Mouse (Mus musculus) hindbrain, embryonic 14.5 days (tissue): ENCODE data around the gene Gm20431. TPM values are rescaled to one million over a fixed set of nuclear protein-coding genes. Genes with fewer than 3 reads are reported as not detected.

Experiments used
- ATAC-seq: fragments of 200-750 bp; cut with Nextera tagmentation; 2 replicates; pipeline ENCODE4 v1.8.0; 2017; ENCODE audit warnings: moderate number of reproducible peaks, mild to moderate bottlenecking, moderate TSS enrichment, moderate library complexity; ENCODE audit not compliant: low FRiP score
- DNase-seq: peaks from one replicate; pipeline ENCODE4 v3.0.0-alpha.2; 2015; ENCODE audit warnings: low spot score
- H3K27ac ChIP-seq: fragments of 300-500 bp; sonication (generic); 2 replicates; pipeline ENCODE4 v1.5.1; 2014; ENCODE audit warnings: mild to moderate bottlenecking, moderate library complexity
- H3K27me3 ChIP-seq: fragments of 300-500 bp; sonication (generic); 2 replicates; pipeline ENCODE4 v1.6.1; 2014; ENCODE audit warnings: mild to moderate bottlenecking, low read length, mixed read lengths; ENCODE audit not compliant: control insufficient read depth, insufficient read depth
- H3K36me3 ChIP-seq: fragments of 300-500 bp; sonication (generic); replicated peaks from 2 replicates; pipeline ENCODE4 v1.6.1; 2014; ENCODE audit not compliant: control insufficient read depth, insufficient read depth
- H3K4me1 ChIP-seq: fragments of 300-500 bp; sonication (generic); replicated peaks from 2 replicates; pipeline ENCODE4 v1.6.1; 2014; ENCODE audit warnings: antibody characterized with exemption, low read length, mixed read lengths; ENCODE audit not compliant: control insufficient read depth, insufficient read depth
- H3K4me2 ChIP-seq: fragments of 300-500 bp; sonication (generic); replicated peaks from 2 replicates; pipeline ENCODE4 v1.6.1; 2014; ENCODE audit warnings: mild to moderate bottlenecking, moderate library complexity
- H3K4me3 ChIP-seq: fragments of 300-500 bp; sonication (generic); replicated peaks from 2 replicates; pipeline ENCODE4 v1.5.1; 2014; ENCODE audit warnings: mild to moderate bottlenecking, low read length
- H3K9ac ChIP-seq: fragments of 300-500 bp; sonication (generic); 2 replicates; pipeline ENCODE4 v1.6.1; 2014
- H3K9me3 ChIP-seq: fragments of 300-500 bp; sonication (generic); 2 replicates; pipeline ENCODE4 v1.6.1; 2016; ENCODE audit warnings: low read length; ENCODE audit not compliant: control insufficient read depth
- WGBS: fragments of 180-500 bp; shearing (Covaris S2); extraction: QIAGEN DNeasy Blood & Tissue Kit; methylation state at CpG from one replicate; pipeline ENCODE4 v1.1.7; 2014; 5-methylcytosine and 5-hydroxymethylcytosine counted together
- polyA plus RNA-seq: library from polyadenylated mRNA; unstranded; fragments of >200 nt; fragmentation: Nextera tagmentation; extraction: Ambion mirVana; gene quantifications from 2 replicates; pipeline ENCODE4 v1.2.1, GENCODE M21; 2014

The Gm20431 gene
- polyA plus RNA-seq, 1 experiment from 2014 or later = 19.8 TPM

- no peak for DNase-seq
- no peak overlapping the region for H3K9ac ChIP-seq
- peaks cover 3% of the 10 kb centered on the region; the same call in 1 of the 2 replicates for H3K4me1 ChIP-seq
- H3K4me3 ChIP-seq = no peak overlapping the region
- WGBS = 82% methylated on average over 12 of the region's 12 CpGs
- H3K27me3 ChIP-seq = peaks cover 58% of the 10 kb centered on the region
- no peak overlapping the region for H3K27ac ChIP-seq
- H3K4me2 ChIP-seq = no peak overlapping the region; the same call in 1 of the 2 replicates
- H3K9me3 ChIP-seq = no peaks in the 10 kb centered on the region
- no peaks in the 10 kb centered on the region for H3K36me3 ChIP-seq
- ATAC-seq = no peak
These were observed 29.6 kb upstream of the Gm20431 start for GRCm38 (mm10) chr2:167690962-167691311.

GRCm38 (mm10) chr2:167690219-167690961, 29.1 kb upstream of the Gm20431 start:
- DNase-seq (no peak), ATAC-seq (no peak)
- H3K27me3 ChIP-seq = peaks cover 58% of the 10 kb centered on the region
- 62% methylated on average over 15 of the region's 15 CpGs for WGBS
- peak overlapping the region; percentile 60; the same call in 1 of the 2 replicates for H3K9ac ChIP-seq
- H3K4me1 ChIP-seq = peaks cover 3% of the 10 kb centered on the region; the same call in 1 of the 2 replicates
- peak overlapping the region; percentile 90 for H3K4me2 ChIP-seq
- peak overlapping the region; percentile 72 for H3K4me3 ChIP-seq
- H3K9me3 ChIP-seq = no peaks in the 10 kb centered on the region
- H3K36me3 ChIP-seq = no peaks in the 10 kb centered on the region
- no peak overlapping the region for H3K27ac ChIP-seq

GRCm38 (mm10) chr2:167689501-167690218, 28.4 kb upstream of the Gm20431 start, which contains the start of gene Tmem189:
Gene Tmem189 (minus strand): TSS chr2:167689822.
- Histone ChIP-seq H3K4me3 (peak within 1 kb of the TSS; percentile 72), H3K9me3 (no peaks in the 10 kb centered on the region), H3K27me3 (peaks cover 58% of the 10 kb centered on the region), H3K4me1 (peaks cover 3% of the 10 kb centered on the region; the same call in 1 of the 2 replicates), H3K9ac (peak within 1 kb of the TSS; percentile 60), H3K27ac (0 out of 2 replicates have a peak within 1 kb of the TSS, but pooled peaks have one; percentile 5), H3K36me3 (no peaks in the 10 kb centered on the region), H3K4me2 (peak within 1 kb of the TSS; percentile 90)
- ATAC-seq (no peak), DNase-seq (no peak)
- under 1% methylated on average over 96 of the region's 99 CpGs for WGBS

- H3K27me3 ChIP-seq = peaks cover 58% of the 10 kb centered on the region
- peak within 1 kb of the TSS; percentile 60 for H3K9ac ChIP-seq
- peak within 1 kb of the TSS; percentile 72 for H3K4me3 ChIP-seq
- peak; percentile 47; the same call in 1 of the 2 replicates for ATAC-seq
- H3K36me3 ChIP-seq = no peaks in the 10 kb centered on the region
- 0 out of 2 replicates have a peak within 1 kb of the TSS, but pooled peaks have one; percentile 5 for H3K27ac ChIP-seq
- peak within 1 kb of the TSS; percentile 90 for H3K4me2 ChIP-seq
- H3K9me3 ChIP-seq = no peaks in the 10 kb centered on the region
- 1% methylated on average over 91 of the region's 147 CpGs for WGBS
- peak; percentile 66 for DNase-seq
- peaks cover 3% of the 10 kb centered on the region; the same call in 1 of the 2 replicates for H3K4me1 ChIP-seq
These were observed 27.5 kb upstream of the Gm20431 start, which contains the start of gene Cebpb for GRCm38 (mm10) chr2:167688498-167689451. Gene Cebpb (plus strand): TSS chr2:167688915.

GRCm38 (mm10) chr2:167688126-167688497, 26.8 kb upstream of the Gm20431 start:
- Histone ChIP-seq H3K27ac (no peak overlapping the region), H3K27me3 (peaks cover 58% of the 10 kb centered on the region), H3K4me3 (peak overlapping the region; percentile 72), H3K9ac (no peak overlapping the region), H3K4me1 (peaks cover 3% of the 10 kb centered on the region; the same call in 1 of the 2 replicates), H3K36me3 (no peaks in the 10 kb centered on the region), H3K9me3 (no peaks in the 10 kb centered on the region), H3K4me2 (peak overlapping the region; percentile 90)
- WGBS = 31% methylated on average over 12 of the region's 12 CpGs
- DNase-seq (no peak), ATAC-seq (peak; percentile 28)

- Histone ChIP-seq H3K4me1 (peaks cover 3% of the 10 kb centered on the region; the same call in 1 of the 2 replicates), H3K27me3 (peaks cover 58% of the 10 kb centered on the region), H3K36me3 (no peaks in the 10 kb centered on the region), H3K4me3 (no peak overlapping the region), H3K9ac (no peak overlapping the region), H3K27ac (no peak overlapping the region), H3K9me3 (no peaks in the 10 kb centered on the region), H3K4me2 (no peak overlapping the region)
- ATAC-seq = no peak
- DNase-seq = no peak
- WGBS = 55% methylated on average over 11 of the region's 11 CpGs
These were observed 26.4 kb upstream of the Gm20431 start for GRCm38 (mm10) chr2:167687651-167688101.

- Histone ChIP-seq H3K4me2 (no peak overlapping the region), H3K9ac (no peak overlapping the region), H3K27ac (no peak overlapping the region), H3K36me3 (no peaks in the 10 kb centered on the region), H3K9me3 (no peaks in the 10 kb centered on the region), H3K4me3 (no peak overlapping the region), H3K27me3 (peaks cover 57% of the 10 kb centered on the region), H3K4me1 (peaks cover 3% of the 10 kb centered on the region; the same call in 1 of the 2 replicates)
- DNase-seq = no peak
- 77% methylated on average over 4 of the region's 4 CpGs for WGBS
- no peak for ATAC-seq
These were observed 25.9 kb upstream of the Gm20431 start for GRCm38 (mm10) chr2:167687250-167687586.

GRCm38 (mm10) chr2:167686382-167687249, 25.3 kb upstream of the Gm20431 start:
- no peak overlapping the region for H3K9ac ChIP-seq
- WGBS = 80% methylated on average over 16 of the region's 16 CpGs
- no peak overlapping the region for H3K27ac ChIP-seq
- ATAC-seq (no peak), DNase-seq (no peak)
- no peak overlapping the region for H3K4me2 ChIP-seq
- peaks cover 51% of the 10 kb centered on the region for H3K27me3 ChIP-seq
- H3K9me3 ChIP-seq = no peaks in the 10 kb centered on the region
- H3K4me3 ChIP-seq = no peak overlapping the region
- no peaks in the 10 kb centered on the region for H3K36me3 ChIP-seq
- peaks cover 3% of the 10 kb centered on the region; the same call in 1 of the 2 replicates for H3K4me1 ChIP-seq
